Mouse (Mus musculus): ENCODE measurements at regions not wholly inside any gene's neighbourhood (a gene's known extent, or its start where the extent isn't known, plus 50 kb on each side); places are given as distances from the start of the nearest gene placed in this dataset.

DNA sequence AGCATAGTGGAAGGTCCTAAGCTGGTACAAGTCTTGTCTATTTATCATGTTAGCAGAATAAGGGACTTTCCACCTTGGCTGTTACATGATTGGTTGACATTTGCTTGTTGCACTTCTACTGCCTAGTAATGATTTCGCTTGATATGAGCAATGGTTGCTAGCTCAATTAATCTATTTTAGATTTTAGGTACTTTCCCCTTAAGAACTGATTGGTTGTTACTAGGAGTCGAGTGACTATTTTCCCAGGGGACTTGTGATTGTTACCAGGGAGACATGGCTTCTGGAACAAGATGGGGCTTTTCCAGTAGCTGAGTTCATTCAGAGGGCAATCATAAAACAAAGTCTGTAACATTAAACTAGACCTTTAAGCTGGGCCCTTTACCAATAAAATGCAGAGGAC, 100.9 kb downstream of the Nup35 start:
- DNase-seq, result no peak

DNA sequence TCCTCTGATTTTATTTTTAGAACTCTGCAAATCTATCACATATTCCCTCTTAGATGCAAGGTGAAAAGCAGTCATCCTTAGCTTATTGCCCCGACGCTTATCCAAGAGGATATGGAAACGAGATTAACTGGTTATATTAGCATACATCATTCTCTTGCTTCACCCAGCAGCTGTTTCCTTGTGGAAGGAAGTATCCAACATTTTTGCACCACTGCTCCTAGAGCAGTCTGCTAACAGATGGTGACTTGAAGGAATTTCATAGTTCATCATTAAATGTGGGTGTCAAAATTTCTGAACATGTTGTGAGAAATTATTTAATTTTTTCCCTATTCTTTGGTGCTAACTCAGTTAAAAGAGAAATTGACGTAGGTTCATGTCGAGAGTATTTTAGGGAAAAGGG, 107.0 kb downstream of the Nup35 start:
- DNase-seq, result no peak

DNA sequence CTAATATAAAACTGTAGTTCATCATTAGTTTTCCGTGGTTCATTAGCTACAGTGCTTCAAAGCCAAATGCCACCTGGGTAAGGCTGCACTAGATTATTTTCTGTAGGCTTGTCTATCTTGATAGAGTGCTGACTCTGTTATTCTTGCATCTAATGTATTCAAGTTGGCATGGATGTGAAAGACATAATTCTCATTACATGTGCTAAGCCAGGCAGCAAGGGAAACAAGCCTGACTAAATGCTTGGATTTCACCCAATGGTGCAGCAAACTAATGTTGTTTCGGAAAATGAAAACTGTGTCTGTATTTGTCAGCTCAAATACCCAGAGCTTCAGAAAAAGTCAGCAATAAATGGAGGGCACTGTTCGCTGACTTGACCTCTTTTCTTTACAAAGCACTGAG, 114.3 kb downstream of the Nup35 start:
- DNase-seq, result no peak

GRCm38 (mm10) chr2:80746737-80747136, 129.7 kb downstream of the Nup35 start:
- DNase-seq, result no peak

GRCm38 (mm10) chr2:80762013-80762612, 145.1 kb downstream of the Nup35 start:
- peak; percentile 48 for DNase-seq

DNA sequence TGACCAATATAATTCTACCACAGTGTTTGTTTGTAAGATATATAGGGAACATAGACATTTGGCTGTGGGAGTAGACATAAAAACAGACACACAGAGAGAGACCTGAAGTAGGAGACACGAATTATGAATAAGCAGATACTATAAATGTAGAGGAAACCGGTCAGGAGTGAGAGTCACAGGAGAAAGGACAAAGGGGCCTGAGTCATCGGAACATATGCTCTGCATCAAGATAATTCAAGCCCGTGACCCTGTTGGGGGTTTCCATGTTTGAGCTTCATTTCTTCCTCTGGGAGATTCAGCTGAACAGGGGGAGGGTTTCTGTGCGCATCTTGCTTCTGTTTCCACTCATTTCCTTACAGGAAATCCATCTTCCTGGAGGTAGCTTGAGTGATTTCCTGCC, 154.1 kb downstream of the Nup35 start:
- peak; percentile 29 for DNase-seq

- DNase-seq, result no peak
These were observed 155.4 kb downstream of the Nup35 start for GRCm38 (mm10) chr2:80772455-80772854.

DNA sequence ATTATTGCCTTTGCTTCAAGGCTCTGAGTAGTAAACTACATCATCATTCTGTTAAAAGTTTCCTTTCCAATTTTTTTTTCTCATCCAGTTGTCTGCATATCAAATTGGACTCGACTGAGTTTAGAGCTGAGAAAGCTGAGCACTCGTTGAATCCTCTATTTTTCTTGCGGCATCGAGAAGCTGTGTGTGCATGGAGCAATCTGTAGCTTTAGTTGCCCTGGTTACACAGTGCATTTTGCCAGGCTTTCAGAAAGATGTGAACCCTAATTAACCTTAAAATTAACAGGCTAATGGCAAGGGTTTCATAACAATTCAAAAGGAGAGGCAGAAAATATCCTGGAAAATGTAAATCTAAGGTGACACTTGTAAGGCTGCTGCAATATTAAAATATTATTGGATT, 169.3 kb downstream of the Nup35 start:
- DNase-seq, result no peak

GRCm38 (mm10) chr2:80793345-80794147, 176.5 kb downstream of the Nup35 start:
- DNase-seq, result peak; percentile 20

GRCm38 (mm10) chr2:80794148-80794507, 177.1 kb downstream of the Nup35 start:
- no peak for DNase-seq

- peak; percentile 2 for DNase-seq
These were observed 202.2 kb downstream of the Nup35 start for GRCm38 (mm10) chr2:80819268-80819667.

- DNase-seq, result no peak
These were observed 234.0 kb downstream of the Nup35 start for GRCm38 (mm10) chr2:80851056-80851455.

DNA sequence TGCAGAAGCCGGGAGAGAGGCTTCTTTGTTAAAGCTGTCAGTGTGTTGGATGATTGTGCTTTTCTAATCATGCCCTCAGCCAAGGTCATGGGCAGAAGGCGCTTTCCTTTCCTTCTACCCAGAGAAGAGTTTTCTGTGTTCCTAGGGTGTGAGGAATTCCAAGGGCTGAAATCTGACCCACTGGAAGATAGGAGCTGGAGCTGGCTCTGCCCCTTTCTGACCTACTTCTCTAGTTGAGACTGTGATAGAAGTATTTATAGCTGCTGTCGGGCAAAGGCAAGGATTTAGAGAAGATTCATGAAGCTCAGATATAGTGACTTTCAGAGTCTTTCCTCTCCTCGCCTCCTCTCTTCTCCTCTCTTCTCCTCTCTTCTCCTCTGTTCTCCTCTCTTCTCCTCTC, 238.2 kb downstream of the Nup35 start:
- DNase-seq, result no peak

DNA sequence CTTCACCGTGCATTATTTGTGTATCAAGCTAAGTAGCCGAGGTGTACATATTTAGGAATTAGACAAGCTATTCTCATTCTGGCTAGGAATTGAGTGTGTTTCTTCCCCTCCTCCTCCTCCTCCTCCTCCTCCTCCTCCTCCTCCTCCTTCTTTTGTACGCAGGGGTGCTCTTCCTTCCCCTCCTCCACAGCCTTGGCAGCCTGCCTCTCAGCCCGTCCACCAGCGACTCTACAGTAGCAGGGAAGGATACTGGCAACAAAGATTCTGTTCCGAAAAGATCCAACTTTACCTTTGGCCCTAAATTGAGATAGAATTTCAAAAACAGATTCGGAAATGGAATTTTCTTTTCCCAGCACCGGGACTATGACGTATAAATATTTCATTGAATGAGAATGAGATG, 253.0 kb downstream of the Nup35 start:
- no peak for DNase-seq

GRCm38 (mm10) chr2:80870458-80870857, 253.4 kb downstream of the Nup35 start:
- no peak for DNase-seq

DNA sequence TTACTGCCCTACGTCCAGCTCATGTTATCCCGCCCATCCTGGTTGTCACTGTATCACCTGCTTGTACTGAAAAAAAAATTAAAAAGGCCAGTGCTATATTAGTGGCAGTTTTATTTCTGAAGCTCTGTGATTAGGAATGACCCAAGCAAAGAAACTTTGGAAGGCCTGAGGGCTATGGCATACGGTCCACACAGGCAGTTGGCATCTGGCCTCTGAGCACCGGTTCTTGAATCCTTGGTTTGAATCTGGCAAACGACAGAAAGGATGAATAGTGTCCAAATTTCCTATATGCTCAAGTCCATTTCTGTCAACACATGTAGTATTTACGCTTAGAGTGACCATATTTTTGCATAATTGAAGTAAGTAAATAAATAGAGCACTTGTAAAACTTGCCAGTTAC, 254.3 kb downstream of the Nup35 start:
- no peak for DNase-seq

DNA sequence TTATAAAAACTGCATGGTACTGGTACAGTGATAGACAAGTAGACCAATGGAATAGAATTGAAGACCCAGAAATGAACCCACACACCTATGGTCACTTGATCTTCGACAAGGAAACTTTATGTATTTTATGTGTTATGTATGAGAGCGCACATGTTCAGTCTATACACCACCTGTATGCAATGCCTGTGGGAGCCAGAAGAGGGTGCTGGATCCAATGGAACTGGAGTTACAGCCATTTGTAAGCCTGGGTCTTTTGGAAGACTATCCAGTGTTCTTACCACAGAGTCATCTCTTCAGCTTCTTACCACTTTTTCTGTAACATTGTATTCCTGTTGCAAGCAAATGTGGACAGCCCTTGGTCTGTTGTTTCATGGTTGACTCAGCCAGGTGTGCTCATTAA, 261.4 kb downstream of the Nup35 start:
- DNase-seq, result no peak

GRCm38 (mm10) chr2:80884231-80884630, 267.2 kb downstream of the Nup35 start:
- DNase-seq, result no peak

DNA sequence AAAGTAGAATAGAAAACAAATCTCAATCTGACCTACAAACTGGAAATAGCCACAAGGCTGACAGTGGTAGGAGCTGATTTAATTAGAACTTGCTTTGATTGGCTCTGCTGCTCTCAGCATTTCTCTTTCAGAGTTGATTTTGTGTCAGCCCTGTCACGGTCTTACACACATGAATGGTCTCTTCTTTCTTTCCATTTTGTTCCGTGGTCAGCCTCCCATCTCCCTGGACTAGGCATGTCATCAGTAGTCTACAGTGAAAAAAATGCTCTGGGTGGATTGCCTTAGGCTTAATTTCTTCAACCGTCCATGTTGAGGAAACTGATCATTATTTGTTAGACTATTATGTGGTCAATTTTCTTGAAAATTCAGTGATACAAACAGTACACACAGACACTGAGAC, 285.0 kb downstream of the Nup35 start:
- no peak for DNase-seq

- DNase-seq, result no peak
These were observed 296.4 kb downstream of the Nup35 start for GRCm38 (mm10) chr2:80913478-80913877.

DNA sequence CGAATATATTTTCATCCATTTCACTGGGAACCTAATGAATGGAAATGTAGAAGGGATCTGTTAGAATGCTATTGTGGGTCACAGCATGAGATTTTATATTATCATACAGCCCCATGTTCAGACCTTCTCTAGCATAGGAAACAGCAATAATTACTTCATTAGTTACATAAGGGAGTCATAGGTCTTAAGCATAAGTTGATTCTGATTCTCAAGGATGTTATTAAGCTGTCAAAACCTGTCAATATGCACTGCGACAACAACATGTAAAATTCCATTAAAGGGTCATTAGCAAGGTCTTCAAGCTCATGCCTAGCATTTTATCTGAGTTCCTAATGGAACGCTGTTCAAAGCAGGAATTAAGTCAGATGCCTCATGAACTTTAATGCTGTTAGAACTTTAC, 328.5 kb downstream of the Nup35 start:
- no peak for DNase-seq

DNA sequence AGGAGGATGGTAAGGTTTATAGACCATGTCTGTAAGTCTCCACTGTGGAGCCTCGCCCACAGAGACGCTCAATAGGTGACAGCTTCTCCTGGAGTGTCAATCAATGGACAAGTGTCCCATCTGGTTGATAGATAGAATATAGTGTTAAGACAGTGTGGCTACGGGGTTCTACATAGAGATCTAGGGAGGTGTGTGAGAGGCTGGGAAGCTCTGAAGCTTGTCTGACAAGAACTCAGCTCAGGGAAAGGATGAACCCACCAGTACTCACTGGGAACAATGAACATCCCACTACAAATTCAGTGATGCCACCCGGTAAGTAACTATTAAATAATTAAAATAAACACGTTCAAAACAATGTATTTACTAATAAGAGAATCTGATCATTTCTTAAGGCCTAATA, 349.7 kb downstream of the Nup35 start:
- DNase-seq, result no peak

- no peak for DNase-seq
These were observed 350.2 kb downstream of the Nup35 start for GRCm38 (mm10) chr2:80967260-80967659.

- peak; percentile 18 for DNase-seq
These were observed 352.3 kb downstream of the Nup35 start for GRCm38 (mm10) chr2:80969354-80969753.

DNA sequence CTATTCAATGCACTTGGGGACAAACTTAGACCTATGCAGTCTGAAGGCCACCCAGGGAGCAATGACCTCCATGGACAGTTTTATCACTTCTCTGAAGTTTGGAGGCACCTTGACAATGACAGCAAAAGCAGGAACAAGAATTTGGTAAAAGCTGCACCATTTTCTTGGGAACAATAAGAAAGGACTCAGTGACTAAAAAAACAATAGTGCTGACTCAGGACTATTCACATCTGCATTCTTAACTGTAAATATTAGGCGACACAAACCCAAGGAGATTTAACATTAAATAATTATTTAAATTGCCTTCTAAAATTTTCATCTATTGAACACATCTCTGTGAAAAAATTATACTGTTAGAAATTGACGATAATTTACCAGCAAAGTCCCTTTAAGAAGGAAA, 356.2 kb downstream of the Nup35 start:
- DNase-seq, result no peak
